Mouse (Mus musculus) lung, postnatal 0 days (tissue): Measurements from ENCODE around the gene Prrx1.

Experiments used
- CTCF ChIP-seq: IDR thresholded peaks from 2 replicates; pipeline ENCODE4 v1.5.1; 2016; ENCODE audit warnings: antibody characterized with exemption, mild to moderate bottlenecking
- EP300 ChIP-seq: IDR thresholded peaks from 2 replicates; pipeline ENCODE4 v1.6.1; 2016; ENCODE audit warnings: antibody characterized with exemption, mild to moderate bottlenecking, control low read depth

- peak; percentile 40 for TF ChIP-seq CTCF
- no peak for TF ChIP-seq EP300
Observed at GRCm38 (mm10) chr1:163231230-163231629, 82.3 kb downstream of the Prrx1 start.
